Comparison of ENCODE assay signal across 13 mouse cellular contexts in genomic region chr11:59151729-59152128, GRCm38 (mm10). TPM values are rescaled to one million over a fixed set of nuclear protein-coding genes. Genes with fewer than 3 reads are reported as not detected.
DNase-seq lines count a peak whose midpoint lies in the region; ATAC-seq and TF ChIP-seq lines count a peak whose summit lies in the region.
"Had no signal": no experiment of that assay in that cellular context is flagged by ENCODE, and none has a peak within 500 bp of the region (broad histone marks: within the 10 kb centered on the region; RNA-seq: fewer than 3 reads in every experiment).

No protein-coding gene starts in this region.

- no peak for ATAC-seq in kidney, postnatal 0 days (replicated peaks; ENCODE audit: low FRiP score, low read depth)
- ATAC-seq: forebrain, embryonic 15.5 days had no signal

- no peak overlapping the region for H3K4me3 ChIP-seq in kidney, postnatal 0 days (replicated peaks; ENCODE audit: low read depth, low read length)
- no peak overlapping the region for H3K4me3 ChIP-seq in ES-E14 (ENCODE audit: insufficient read depth in 1 of 2, low read depth in 1 of 2, low read length in 2 of 2, poor library complexity in 1 of 2, severe bottlenecking in 1 of 2)
- no peak overlapping the region for H3K4me3 ChIP-seq in cerebellum, adult 2 months (replicated peaks; ENCODE audit: insufficient read depth, low read depth, low read length)
- H3K4me3 ChIP-seq: embryonic facial prominence, embryonic 12.5 days; forebrain, embryonic 15.5 days; stomach, embryonic 15.5 days had no signal

- H3K9ac ChIP-seq in kidney, postnatal 0 days (ENCODE audit: low read depth, low read length) = no peak overlapping the region
- H3K9ac ChIP-seq in ES-E14 (ENCODE audit: insufficient read depth, low read depth, low read length, poor library complexity, severe bottlenecking) = no peak overlapping the region
- H3K9ac ChIP-seq: embryonic facial prominence, embryonic 12.5 days; forebrain, embryonic 15.5 days; stomach, embryonic 15.5 days had no signal

- WGBS in kidney, postnatal 0 days = 39% methylated on average over 3 of the region's 3 CpGs
- 34% methylated on average over 3 of the region's 3 CpGs for WGBS in cerebellum, adult 2 months

- H3K9me3 ChIP-seq in kidney, postnatal 0 days (replicated peaks; ENCODE audit: low read length) = no peaks in the 10 kb centered on the region
- no peaks in the 10 kb centered on the region for H3K9me3 ChIP-seq in ES-E14 (ENCODE audit: control insufficient read depth, insufficient read depth, low read depth, low read length)
- H3K9me3 ChIP-seq: embryonic facial prominence, embryonic 12.5 days; forebrain, embryonic 15.5 days; stomach, embryonic 15.5 days had no signal

- no peak for DNase-seq in kidney, postnatal 0 days (ENCODE audit: low spot score)
- no peak for DNase-seq in kidney, postnatal 14 days
- DNase-seq in CD4-positive helper T cell, adult 2 months (ENCODE audit: low read depth, low spot score) = peak; percentile 27
- peak; percentile 28 for DNase-seq in ES-E14 (ENCODE audit: low read depth, low spot score)
- peak; percentile 58 for DNase-seq in induced T-regulatory cell, adult 2 months (ENCODE audit: low read depth)
- DNase-seq in cerebellum, adult 2 months = no peak
- no peak for DNase-seq in adrenal gland, adult 8-10 months
- DNase-seq: heart, postnatal 4 days; kidney, postnatal 36 days had no signal

- no peaks in the 10 kb centered on the region for H3K4me1 ChIP-seq in kidney, postnatal 0 days (replicated peaks; ENCODE audit: insufficient read depth, low read length)
- H3K4me1 ChIP-seq in ES-E14 (ENCODE audit: control insufficient read depth in 2 of 2, insufficient read depth in 2 of 2, low read length in 2 of 2, poor library complexity in 1 of 2) = no peaks in the 10 kb centered on the region
- no peaks in the 10 kb centered on the region for H3K4me1 ChIP-seq in cerebellum, adult 2 months (ENCODE audit: control insufficient read depth, insufficient read depth, low read length)
- H3K4me1 ChIP-seq: embryonic facial prominence, embryonic 12.5 days; forebrain, embryonic 15.5 days; stomach, embryonic 15.5 days had no signal

- in situ Hi-C loops in ES-E14 (cut with MboI; ENCODE audit: low sequenced_read_pairs in 2 of 2, unreplicated experiment in 2 of 2) = no loop called here

- H3K27me3 ChIP-seq in kidney, postnatal 0 days (ENCODE audit: insufficient read depth, low read length) = no peaks in the 10 kb centered on the region
- H3K27me3 ChIP-seq in cerebellum, adult 2 months (ENCODE audit: control insufficient read depth, insufficient read depth, low read length) = no peaks in the 10 kb centered on the region; the same call in 1 of the 2 replicates
- H3K27me3 ChIP-seq: embryonic facial prominence, embryonic 12.5 days; forebrain, embryonic 15.5 days; stomach, embryonic 15.5 days had no signal

- H3K36me3 ChIP-seq in kidney, postnatal 0 days (ENCODE audit: insufficient read depth, low read length) = peaks cover 11% of the 10 kb centered on the region; the same call in 1 of the 2 replicates
- no peaks in the 10 kb centered on the region for H3K36me3 ChIP-seq in ES-E14 (ENCODE audit: control insufficient read depth, insufficient read depth, low read length, poor library complexity, severe bottlenecking)
- H3K36me3 ChIP-seq: stomach, embryonic 15.5 days had no signal

- H3K27ac ChIP-seq in kidney, postnatal 0 days = no peak overlapping the region
- H3K27ac ChIP-seq in ES-E14 (ENCODE audit: insufficient read depth, low read depth, low read length, poor library complexity, severe bottlenecking) = no peak overlapping the region
- H3K27ac ChIP-seq in cerebellum, adult 2 months (ENCODE audit: insufficient read depth, low read length) = no peak overlapping the region
- H3K27ac ChIP-seq: embryonic facial prominence, embryonic 12.5 days; forebrain, embryonic 15.5 days; stomach, embryonic 15.5 days had no signal

- peak; percentile 38; the same call in 1 of the 2 replicates for TF ChIP-seq CTCF in kidney, postnatal 0 days (IDR thresholded peaks at IDR 0.05; ENCODE audit: low read depth)
- TF ChIP-seq CTCF in cerebellum, adult 2 months (IDR thresholded peaks at IDR 0.05; ENCODE audit: borderline replicate concordance, insufficient read depth, low read depth, low read length) = no peak

- TF ChIP-seq POLR2A in cerebellum, adult 2 months (IDR thresholded peaks at IDR 0.05; ENCODE audit: borderline replicate concordance, insufficient read depth, low read length) = no peak

- no peak overlapping the region for H3K4me2 ChIP-seq in kidney, postnatal 0 days (ENCODE audit: low read length)
- H3K4me2 ChIP-seq: embryonic facial prominence, embryonic 12.5 days; forebrain, embryonic 15.5 days; stomach, embryonic 15.5 days had no signal

TF ChIP-seq in ES-E14, 5 proteins besides CTCF, POLR2A, EP300 and RAD21:
- TF ChIP-seq ZC3H11A (IDR thresholded peaks at IDR 0.05; ENCODE audit: borderline replicate concordance, low read depth, low read length) = no peak
- TF ChIP-seq ZNF384 (IDR thresholded peaks at IDR 0.05; ENCODE audit: low read depth, low read length) = no peak
- no peak for TF ChIP-seq CHD2 (IDR thresholded peaks at IDR 0.05; ENCODE audit: low read depth, low read length)
- no peak for TF ChIP-seq MAFK (IDR thresholded peaks at IDR 0.05; ENCODE audit: insufficient read depth, low read depth, low read length)
- TF ChIP-seq HCFC1 (IDR thresholded peaks at IDR 0.05; ENCODE audit: borderline replicate concordance, insufficient read depth, low read length) = no peak

RNA-seq across cellular contexts. Expression of gene Iba57, which starts 11.8 kb away (rescaled TPM):
- 6.5 and 6.9 TPM in 2 replicates for polyA plus RNA-seq in kidney, postnatal 0 days (2015; fragmentation: Nextera tagmentation; extraction: Ambion mirVana)
- 3.2 and 4.7 TPM in 2 replicates for total RNA-seq in ES-E14 (2012; rRNA removed)
- 5.1 and 5.7 TPM in 2 replicates for polyA plus RNA-seq in cerebellum, adult 2 months (2012; rRNA removed)
- total RNA-seq in adrenal gland, adult 8-10 months (2022) = 10 to 100 TPM; 19.3 to 23.3 (median 21.1) TPM

RNA-seq across cellular contexts. Expression of gene Obscn, which starts 15.5 kb away (rescaled TPM):
- 0.20 and 0.26 TPM in 2 replicates for polyA plus RNA-seq in kidney, postnatal 0 days (2015; fragmentation: Nextera tagmentation; extraction: Ambion mirVana)
- total RNA-seq in ES-E14 (2012; rRNA removed) = 0.36 and 0.58 TPM in 2 replicates
- polyA plus RNA-seq in cerebellum, adult 2 months (2012; rRNA removed) = 0.43 and 0.52 TPM in 2 replicates
- total RNA-seq in adrenal gland, adult 8-10 months (2022) = 1 to 10 TPM; 1.5 to 2.2 (median 1.6) TPM

RNA-seq across cellular contexts. Expression of gene Gjc2, which starts 31.3 kb away (rescaled TPM):
- polyA plus RNA-seq in kidney, postnatal 0 days (2015; fragmentation: Nextera tagmentation; extraction: Ambion mirVana) = 1.2 TPM in 2 replicates
- total RNA-seq in ES-E14 (2012; rRNA removed) = 0.26 TPM in 1 of 2 replicates, not detected in the other
- polyA plus RNA-seq in cerebellum, adult 2 months (2012; rRNA removed) = 47.5 and 57.1 TPM in 2 replicates
- total RNA-seq in adrenal gland, adult 8-10 months (2022) = 1 to 10 TPM in 2 of 4 experiments, under 1 TPM in 2; 0.66 to 1.4 (median 1.2) TPM
- polyA plus RNA-seq: neural tube, embryonic 11.5 days had no signal

RNA-seq across cellular contexts. Expression of gene Guk1, which starts 40.3 kb away (rescaled TPM):
- 127 and 135 TPM in 2 replicates for polyA plus RNA-seq in kidney, postnatal 0 days (2015; fragmentation: Nextera tagmentation; extraction: Ambion mirVana)
- total RNA-seq in ES-E14 (2012; rRNA removed) = 188 and 238 TPM in 2 replicates
- polyA plus RNA-seq in cerebellum, adult 2 months (2012; rRNA removed) = 207 and 235 TPM in 2 replicates
- total RNA-seq in adrenal gland, adult 8-10 months (2022) = 10 to 100 TPM; 67.1 to 80.4 (median 72.1) TPM

RNA-seq across cellular contexts. Expression of gene Mrpl55, which starts 50.6 kb away (rescaled TPM):
- polyA plus RNA-seq in kidney, postnatal 0 days (2015; fragmentation: Nextera tagmentation; extraction: Ambion mirVana) = 112 and 121 TPM in 2 replicates
- total RNA-seq in ES-E14 (2012; rRNA removed) = 66.4 TPM in 2 replicates
- 53.9 and 57.3 TPM in 2 replicates for polyA plus RNA-seq in cerebellum, adult 2 months (2012; rRNA removed)
- total RNA-seq in adrenal gland, adult 8-10 months (2022) = 10 to 100 TPM; 46.0 to 53.6 (median 47.1) TPM

Comparison
In these comparisons a context has a peak if more than half of its experiments do, and no peak if none do; other contexts are left out.
1. DNase-seq: peak in CD4-positive helper T cell, adult 2 months (single experiment), ES-E14 (single experiment) and induced T-regulatory cell, adult 2 months (single experiment); none in kidney, postnatal 0 days (single experiment), kidney, postnatal 14 days (single experiment), cerebellum, adult 2 months (0 of 2) and adrenal gland, adult 8-10 months (single experiment).